In genomic region chr6:108660878-108661389, GRCm38 (mm10) we compare ENCODE assay signal across 8 mouse cellular contexts. TPM values are rescaled to one million over a fixed set of nuclear protein-coding genes. Genes with fewer than 3 reads are reported as not detected.
DNase-seq lines count a peak whose midpoint lies in the region; ATAC-seq and TF ChIP-seq lines count a peak whose summit lies in the region.

No protein-coding gene starts in this region.

- peak overlapping the region; percentile 93 for H3K4me2 ChIP-seq in lung, embryonic 14.5 days
- H3K4me2 ChIP-seq in embryonic facial prominence, embryonic 13.5 days, result peak overlapping the region; percentile 91
- H3K4me2 ChIP-seq in intestine, embryonic 15.5 days (replicated peaks), result peak overlapping the region; percentile 82

- H3K27me3 ChIP-seq in lung, embryonic 14.5 days (ENCODE audit: insufficient read depth, low read length), result no peaks in the 10 kb centered on the region
- peaks cover 51% of the 10 kb centered on the region for H3K27me3 ChIP-seq in embryonic facial prominence, embryonic 13.5 days
- H3K27me3 ChIP-seq in intestine, embryonic 15.5 days (replicated peaks), result no peaks in the 10 kb centered on the region

- H3K9me3 ChIP-seq in lung, embryonic 14.5 days (ENCODE audit: low read depth, low read length), result no peaks in the 10 kb centered on the region
- H3K9me3 ChIP-seq in embryonic facial prominence, embryonic 13.5 days, result no peaks in the 10 kb centered on the region
- H3K9me3 ChIP-seq in intestine, embryonic 15.5 days, result no peaks in the 10 kb centered on the region

- peak overlapping the region; percentile 97 for H3K27ac ChIP-seq in lung, embryonic 14.5 days (ENCODE audit: low read depth)
- H3K27ac ChIP-seq in embryonic facial prominence, embryonic 13.5 days, result peak overlapping the region; percentile 64
- H3K27ac ChIP-seq in intestine, embryonic 15.5 days, result peak overlapping the region; percentile 99

- no peak for TF ChIP-seq CTCF in lung, embryonic 14.5 days (IDR thresholded peaks at IDR 0.05; ENCODE audit: low read depth)

- no peaks in the 10 kb centered on the region for H3K4me1 ChIP-seq in lung, embryonic 14.5 days (ENCODE audit: insufficient read depth)
- peaks cover 33% of the 10 kb centered on the region for H3K4me1 ChIP-seq in embryonic facial prominence, embryonic 13.5 days
- H3K4me1 ChIP-seq in intestine, embryonic 15.5 days (replicated peaks), result peaks cover 23% of the 10 kb centered on the region

- peaks cover 15% of the 10 kb centered on the region for H3K36me3 ChIP-seq in lung, embryonic 14.5 days (ENCODE audit: insufficient read depth)
- H3K36me3 ChIP-seq in embryonic facial prominence, embryonic 13.5 days, result no peaks in the 10 kb centered on the region
- H3K36me3 ChIP-seq in intestine, embryonic 15.5 days, result peaks cover 12% of the 10 kb centered on the region

- ATAC-seq in lung, embryonic 14.5 days (ENCODE audit: insufficient read depth), result no peak; the same call in 1 of the 2 replicates
- ATAC-seq in embryonic facial prominence, embryonic 13.5 days (ENCODE audit: insufficient number of reproducible peaks, insufficient read depth, low FRiP score, low TSS enrichment, low read depth), result no peak
- ATAC-seq in intestine, embryonic 15.5 days, result peak; percentile 10; the same call in 1 of the 2 replicates
- 0 out of 2 replicates have a peak, but pooled peaks have one; percentile 1 for ATAC-seq in monocyte, adult 5-6 weeks (replicated peaks; ENCODE audit: insufficient number of reproducible peaks, low FRiP score, low TSS enrichment, poor library complexity, severe bottlenecking)
- no peak for ATAC-seq in erythroid progenitor cell, adult 5-6 weeks (replicated peaks; ENCODE audit: low FRiP score, poor library complexity, severe bottlenecking)

- no peak for DNase-seq in lung, embryonic 14.5 days
- no peak for DNase-seq in lung, postnatal 25 days (ENCODE audit: low spot score)
- no peak for DNase-seq in cerebellum, postnatal 14 days
- no peak for DNase-seq in thymus, adult 18-20 months

- WGBS in lung, embryonic 14.5 days, result under 1% methylated on average over 18 of the region's 18 CpGs
- 1% methylated on average over 18 of the region's 18 CpGs for WGBS in embryonic facial prominence, embryonic 13.5 days
- under 1% methylated on average over 18 of the region's 18 CpGs for WGBS in intestine, embryonic 15.5 days

- peak overlapping the region; percentile 67 for H3K9ac ChIP-seq in lung, embryonic 14.5 days
- H3K9ac ChIP-seq in embryonic facial prominence, embryonic 13.5 days, result peak overlapping the region; percentile 70
- peak overlapping the region; percentile 62 for H3K9ac ChIP-seq in intestine, embryonic 15.5 days

- H3K4me3 ChIP-seq in lung, embryonic 14.5 days (ENCODE audit: low read depth, low read length), result peak overlapping the region; percentile 43
- H3K4me3 ChIP-seq in embryonic facial prominence, embryonic 13.5 days, result peak overlapping the region; percentile 56
- H3K4me3 ChIP-seq in intestine, embryonic 15.5 days (replicated peaks), result peak overlapping the region; percentile 64

RNA-seq across cellular contexts. Expression of gene Bhlhe40, which starts 0.5 kb away (rescaled TPM):
- 8.8 and 12.1 TPM in 2 replicates for polyA plus RNA-seq in lung, embryonic 14.5 days (2014; fragmentation: Nextera tagmentation; extraction: Ambion mirVana)
- 6.2 and 7.7 TPM in 2 replicates for polyA plus RNA-seq in embryonic facial prominence, embryonic 13.5 days (2015; fragmentation: Nextera tagmentation; extraction: Ambion mirVana)
- polyA plus RNA-seq in intestine, embryonic 15.5 days (2015; fragmentation: Nextera tagmentation; extraction: Ambion mirVana), result 46.4 and 50.1 TPM in 2 replicates
- 293 to 388 TPM (median 305 TPM) in 3 replicates for total RNA-seq in monocyte, adult 5-6 weeks (2017)
- 1.3 and 2.5 TPM in 2 replicates for total RNA-seq in erythroid progenitor cell, adult 5-6 weeks (2015; ENCODE audit: low replicate concordance)
- total RNA-seq in erythroid progenitor cell, adult 5-6 weeks (2017; ENCODE audit: low replicate concordance), result 2.6 and 5.6 TPM in 2 replicates

Comparison
In these comparisons a context has a peak if more than half of its experiments do, and no peak if none do; other contexts are left out.
1. ATAC-seq: peak in intestine, embryonic 15.5 days (single experiment) and monocyte, adult 5-6 weeks (single experiment); none in lung, embryonic 14.5 days (single experiment), embryonic facial prominence, embryonic 13.5 days (single experiment) and erythroid progenitor cell, adult 5-6 weeks (single experiment).
2. Peak in every context shown above with its lines, with median percentiles within 50 percentile points of each other: H3K27ac ChIP-seq, H3K4me2 ChIP-seq, H3K4me3 ChIP-seq and H3K9ac ChIP-seq.